Mouse (Mus musculus) brain, adult 10 weeks (tissue): ENCODE measurements around the gene Myo1e. TPM values are rescaled to one million over a fixed set of nuclear protein-coding genes. Genes with fewer than 3 reads are reported as not detected.

Experiments used
- polyA plus RNA-seq: library from polyadenylated mRNA; stranded (reverse); fragments of 350-450 nt; fragmentation: Illumina TruSeq; extraction: RNeasy Lipid Tissue Mini Kit (QIAGEN cat#74804); gene quantifications from one replicate; pipeline ENCODE4 v1.2.3, GENCODE M21; 2015; ENCODE audit warnings: low read depth, low replicate concordance

Myo1e gene
- polyA plus RNA-seq, result 9.2 TPM

DNA sequence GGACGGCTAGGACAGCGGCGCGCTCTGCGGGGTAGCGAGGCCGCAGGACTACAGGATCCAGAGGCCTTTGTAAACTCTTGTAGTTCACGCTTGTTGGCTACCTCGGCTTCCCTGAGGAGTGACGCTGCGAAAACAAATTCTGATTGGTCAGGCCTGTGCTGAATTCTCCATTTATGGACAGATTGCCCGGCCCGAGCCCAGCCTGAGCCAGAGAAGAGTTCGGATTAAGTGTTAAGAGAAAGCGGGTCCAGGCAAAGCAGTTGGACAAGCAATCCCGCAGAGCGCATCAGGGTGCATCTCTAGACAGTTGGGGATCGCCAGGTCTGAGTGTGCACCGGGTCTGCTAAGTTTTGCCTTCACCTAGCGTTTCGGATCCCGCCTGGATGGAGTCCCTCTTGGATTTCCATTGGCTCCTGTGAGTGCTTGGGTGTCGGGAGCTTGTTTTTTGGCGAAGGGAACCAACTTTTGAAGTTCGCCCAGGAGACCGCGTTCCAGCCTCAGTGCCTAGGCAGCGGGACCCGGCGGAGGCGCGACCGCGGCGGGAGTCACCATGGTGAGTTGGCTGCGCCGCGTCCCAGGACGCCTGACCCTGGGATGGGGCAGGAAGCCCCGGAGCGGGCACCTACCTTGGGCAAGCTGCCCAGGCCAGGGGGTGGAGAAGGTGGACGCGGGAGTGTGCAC lies at the start of gene Myo1e:
TSS of gene Myo1e (plus strand) at position 200 of the 681 bp plus-strand sequence.

DNA sequence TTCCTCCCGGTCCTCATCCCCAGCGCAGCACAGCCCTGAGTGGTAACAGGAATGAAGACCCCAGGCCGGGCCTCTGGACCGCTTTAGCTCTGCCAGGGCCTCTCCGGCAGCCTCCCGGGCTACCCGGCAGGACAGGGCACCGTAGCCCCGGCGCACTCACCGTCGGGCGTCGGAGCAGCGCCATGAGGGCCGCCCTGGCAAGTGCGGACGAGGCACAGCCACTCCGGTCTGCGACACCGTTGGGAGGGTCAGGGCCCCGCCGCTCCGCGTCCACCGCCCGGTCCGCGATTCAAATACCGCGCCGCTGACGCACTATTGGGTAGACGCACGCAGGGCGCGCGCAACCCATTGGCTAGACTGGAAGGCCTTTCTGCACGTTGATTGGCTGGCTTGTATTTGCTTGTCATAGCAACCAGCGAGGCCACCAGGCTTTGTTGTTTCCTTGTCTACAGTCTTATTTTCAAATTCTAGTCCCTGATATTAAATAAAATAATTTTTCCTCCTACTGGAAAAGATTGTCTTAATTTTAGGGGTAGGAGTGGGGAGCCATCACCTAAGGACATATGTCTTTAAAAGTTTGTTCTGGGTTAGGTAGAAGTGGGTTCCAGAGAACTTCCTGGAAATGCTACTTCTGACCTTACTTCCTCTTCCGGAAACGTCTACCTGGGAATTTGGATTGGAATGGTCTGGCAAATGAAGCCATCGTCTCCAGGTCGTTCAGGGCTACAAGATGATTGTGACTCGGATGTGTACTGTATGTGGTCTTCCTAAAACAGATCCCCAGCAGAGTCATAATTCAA lies 214.3 kb downstream of the Myo1e start, which contains the start of gene Ccnb2:
TSS of gene Ccnb2 (minus strand) at position 291 of the 800 bp plus-strand sequence.

Other genes with a start within 250 kb of the Myo1e start
- 37.8 TPM for gene Bnip2, start 217.9 kb upstream of the Myo1e start, polyA plus RNA-seq
- gene Gtf2a2, start 194.8 kb upstream of the Myo1e start, polyA plus RNA-seq, result 84.9 TPM
- gene Gcnt3, start 169.3 kb upstream of the Myo1e start, polyA plus RNA-seq, result not detected
- 119 TPM for gene Fam81a, start 64.8 kb upstream of the Myo1e start, polyA plus RNA-seq
- 1.1 TPM for gene Ccnb2, start 214.2 kb downstream of the Myo1e start, polyA plus RNA-seq